Mouse (Mus musculus): ENCODE results near the gene Csnk1g2.
"Not testable (repeated sequence)": the region's sequence is repeated elsewhere in the genome, so short reads cannot be mapped to it uniquely, and the experiment has no call there.

Csnk1g2 gene

DNA sequence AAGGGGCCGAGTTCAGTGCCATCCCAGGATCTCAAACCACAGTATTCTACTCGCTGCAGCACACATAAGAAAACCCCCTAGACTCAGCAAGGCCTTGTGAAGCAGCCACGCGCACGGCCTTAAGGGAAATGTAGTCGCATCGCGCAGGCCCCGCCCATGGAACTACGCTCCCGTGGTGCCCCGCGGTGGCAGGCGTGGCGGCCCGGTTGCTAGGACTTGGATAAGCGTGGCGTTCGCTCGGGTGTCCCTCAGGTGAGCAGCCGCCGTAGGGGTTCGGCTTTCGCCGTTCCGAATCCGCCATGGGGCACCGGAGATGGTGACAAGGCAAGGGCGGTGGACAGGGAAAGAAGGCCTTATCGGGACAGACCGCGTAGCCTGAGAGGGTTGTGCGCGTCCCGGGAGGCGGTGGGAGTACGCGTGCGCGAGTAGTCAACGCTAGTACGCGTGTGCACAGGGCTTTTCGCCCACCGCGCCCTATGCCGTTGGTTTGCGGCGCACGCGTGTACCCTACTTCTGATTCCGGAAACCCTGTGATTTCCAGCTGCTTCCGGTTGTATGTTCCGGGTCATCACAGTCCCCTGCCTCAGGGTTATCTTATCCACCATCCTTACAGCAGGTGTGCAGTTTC, 19.8 kb upstream of the Csnk1g2 start, which contains the start of the genes Scamp4 and Adat3:
TSS of gene Scamp4 (plus strand) at position 175 of the 628 bp plus-strand sequence.
TSS of gene Adat3 (plus strand) at position 183 of the 628 bp plus-strand sequence.
- DNase-seq (ENCODE audit: extremely low read depth, low read depth) = peak; percentile 80

DNA sequence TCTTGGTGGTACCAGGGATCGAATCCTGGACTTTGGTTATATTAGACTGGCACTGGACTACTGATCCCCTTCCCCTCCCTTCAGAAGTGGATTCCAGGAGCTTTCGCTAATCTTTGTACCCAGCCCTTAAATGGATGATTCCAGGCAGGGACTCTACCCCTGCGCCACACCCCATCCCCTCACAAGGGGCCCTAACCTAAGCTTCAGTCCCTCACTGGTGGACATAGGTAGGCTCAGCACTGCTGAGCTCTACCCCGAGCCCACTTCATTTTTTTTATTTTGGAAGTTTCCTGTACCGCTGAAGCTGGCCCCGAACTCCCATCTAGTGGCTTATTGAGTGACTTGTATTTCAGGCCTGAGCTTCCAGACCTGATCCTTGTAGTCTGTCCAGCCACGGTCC, 19.3 kb upstream of the Csnk1g2 start:
- DNase-seq (ENCODE audit: extremely low read depth, low read depth) = no peak

DNA sequence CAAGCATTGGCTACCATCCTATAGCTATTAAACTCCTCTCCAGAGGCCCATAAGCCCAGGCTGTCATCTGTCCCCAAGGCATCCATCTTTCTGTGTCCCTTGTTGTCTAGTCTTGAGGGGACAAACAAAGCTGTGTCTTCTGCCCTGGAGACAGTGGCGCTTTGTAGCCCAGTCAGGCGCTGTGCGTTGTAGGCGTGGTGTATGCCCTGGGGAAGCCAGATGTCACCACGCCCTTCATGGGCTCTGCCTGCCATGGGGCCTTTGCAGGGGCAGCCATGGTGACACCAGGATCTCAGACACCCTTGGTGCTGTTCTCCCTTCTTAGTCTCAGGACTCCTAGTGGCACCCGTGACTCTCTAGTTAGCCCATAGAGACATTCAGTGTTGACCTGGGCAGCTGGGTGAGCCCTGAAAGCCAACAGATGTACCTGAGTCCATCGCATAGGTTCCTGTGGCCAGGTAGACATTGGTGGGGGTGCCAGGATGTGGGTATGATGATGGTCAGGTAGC, 18.6 kb upstream of the Csnk1g2 start:
- DNase-seq (ENCODE audit: extremely low read depth, low read depth) = no peak

DNA sequence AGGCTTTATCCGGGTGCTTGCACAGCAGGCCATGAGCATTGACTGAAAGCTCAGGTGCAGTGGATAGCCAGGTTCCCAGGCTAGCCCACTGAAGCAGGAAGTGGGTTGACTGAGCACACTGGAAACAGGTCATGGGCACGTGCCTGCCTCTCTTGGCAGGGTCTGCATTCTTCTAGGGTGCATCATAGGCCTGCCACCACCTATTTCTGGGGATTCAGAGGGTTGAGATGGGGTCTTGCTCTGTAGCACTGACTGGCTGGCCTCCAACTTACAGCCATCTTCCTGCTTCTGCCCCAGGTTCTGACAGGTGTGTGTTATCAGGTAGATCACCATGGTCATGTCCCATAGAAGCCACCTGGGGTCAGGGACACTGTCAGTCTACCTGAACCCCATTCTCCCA, 17.6 kb upstream of the Csnk1g2 start:
- DNase-seq (ENCODE audit: extremely low read depth, low read depth) = no peak

DNA sequence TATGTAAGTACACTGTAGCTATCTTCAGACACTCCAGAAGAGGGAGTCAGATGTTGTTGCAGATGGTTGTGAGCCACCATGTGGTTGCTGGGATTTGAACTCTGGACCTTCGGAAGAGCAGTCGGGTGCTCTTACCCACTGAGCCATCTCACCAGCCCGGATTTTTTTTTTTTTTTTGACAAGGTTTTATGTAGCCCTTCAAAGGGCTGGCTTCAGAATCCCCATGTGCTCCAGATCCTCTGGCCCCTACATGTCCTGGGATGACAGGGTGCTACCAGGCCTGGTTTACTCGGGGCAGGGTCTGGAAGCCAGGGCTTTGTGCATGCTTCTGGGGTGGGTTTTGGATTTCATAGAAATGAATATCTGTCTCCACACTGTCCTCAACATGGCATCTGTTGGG, 16.9 kb upstream of the Csnk1g2 start, which contains the start of gene Gm49322:
TSS of gene Gm49322 (plus strand) at position 301 of the 400 bp plus-strand sequence.
- not testable (repeated sequence) for DNase-seq (ENCODE audit: extremely low read depth, low read depth)

DNA sequence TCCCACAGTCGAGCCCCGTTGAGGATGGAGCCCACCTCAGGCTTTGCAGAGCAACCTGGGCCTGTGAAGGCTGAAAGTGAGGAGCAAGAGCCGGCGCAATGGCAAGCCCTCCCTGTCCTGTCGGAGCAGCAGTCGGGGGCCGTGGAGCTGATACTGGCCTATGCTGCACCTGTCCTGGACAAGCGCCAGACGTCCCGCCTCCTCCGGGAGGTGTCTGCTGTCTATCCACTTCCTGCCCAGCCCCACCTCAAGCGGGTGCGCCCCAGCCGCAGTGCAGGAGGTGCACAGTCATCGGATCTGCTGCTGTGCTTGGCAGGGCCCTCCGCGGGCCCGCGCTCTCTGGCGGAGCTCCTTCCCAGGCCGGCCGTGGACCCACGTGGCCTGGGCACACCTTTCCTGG, 16.3 kb upstream of the Csnk1g2 start:
- no peak for DNase-seq (ENCODE audit: extremely low read depth, low read depth)

DNA sequence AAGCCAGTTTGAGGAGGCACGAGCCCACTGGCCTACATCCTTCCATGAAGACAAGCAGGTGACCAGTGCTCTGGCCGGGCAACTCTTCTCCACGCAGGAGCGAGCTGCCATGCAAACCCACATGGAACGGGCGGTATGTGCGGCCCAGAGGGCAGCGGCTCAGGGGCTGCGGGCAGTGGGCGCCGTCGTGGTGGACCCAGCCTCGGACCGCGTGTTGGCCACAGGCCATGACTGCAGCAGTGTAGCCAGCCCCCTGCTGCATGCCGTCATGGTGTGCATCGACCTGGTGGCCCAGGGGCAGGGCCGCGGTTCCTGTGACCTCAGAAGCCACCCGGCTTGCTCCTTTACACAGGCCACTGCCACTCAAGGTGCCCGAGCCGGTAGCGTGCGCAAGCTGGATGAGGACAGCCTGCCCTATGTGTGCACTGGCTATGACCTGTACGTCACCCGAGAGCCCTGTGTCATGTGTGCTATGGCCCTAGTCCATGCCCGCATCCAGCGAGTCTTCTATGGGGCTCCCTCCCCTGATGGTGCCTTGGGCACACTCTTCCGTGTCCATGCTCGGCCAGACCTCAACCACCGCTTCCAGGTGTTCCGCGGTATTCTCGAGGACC, 15.8 kb upstream of the Csnk1g2 start:
- no peak for DNase-seq (ENCODE audit: extremely low read depth, low read depth)

DNA sequence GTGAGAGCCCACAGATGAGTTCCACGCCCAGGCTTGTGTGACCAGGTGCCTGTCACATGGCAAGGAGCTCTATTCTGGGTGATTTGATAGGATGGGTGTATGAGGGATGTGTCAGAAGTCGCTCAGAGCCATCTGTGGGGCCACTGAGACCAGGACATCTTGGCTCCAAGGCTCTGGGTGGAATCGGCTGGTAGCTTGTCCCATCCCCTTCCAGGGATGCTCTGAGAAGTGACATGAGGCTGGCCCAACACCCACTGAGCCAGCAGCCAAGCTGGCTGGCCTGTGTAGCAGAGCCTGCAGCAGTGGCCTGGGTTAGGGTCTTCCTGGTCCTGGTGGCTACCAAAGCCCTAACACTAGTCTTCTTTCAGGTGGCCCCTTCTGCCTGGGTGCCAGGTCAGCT, 14.2 kb upstream of the Csnk1g2 start:
- no peak for DNase-seq (ENCODE audit: extremely low read depth, low read depth)

DNA sequence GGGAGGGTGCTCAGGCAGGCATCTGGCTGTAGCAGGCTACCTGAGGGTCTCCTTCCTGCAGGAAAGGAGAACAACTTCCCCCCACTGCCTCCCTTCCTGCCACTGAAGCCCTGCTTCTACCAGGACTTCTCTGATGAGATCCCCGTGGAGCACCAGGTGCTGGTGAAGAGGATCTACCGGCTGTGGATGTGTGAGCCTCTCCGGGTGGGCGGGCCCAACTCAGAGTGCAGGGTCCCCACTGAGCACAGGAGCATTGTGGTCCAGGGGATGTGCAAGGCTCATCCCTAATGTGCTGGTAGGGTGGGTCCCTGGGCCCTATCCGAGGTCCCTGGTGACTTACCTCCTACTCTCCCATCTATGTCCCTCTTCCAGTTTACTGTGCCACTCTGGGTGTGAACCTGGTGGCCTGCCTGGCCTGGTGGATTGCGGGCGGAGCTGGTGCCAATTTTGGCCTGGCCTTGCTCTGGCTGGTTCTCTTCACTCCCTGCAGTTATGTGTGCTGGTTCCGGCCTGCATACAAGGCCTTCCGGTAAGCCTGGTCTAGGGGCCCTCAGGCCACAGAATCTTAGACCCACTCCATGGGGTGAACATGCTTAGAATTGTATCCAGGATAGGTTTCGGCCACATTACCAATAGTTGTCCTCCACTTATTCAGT, 13.2 kb upstream of the Csnk1g2 start:
- DNase-seq (ENCODE audit: extremely low read depth, low read depth) = no peak

DNA sequence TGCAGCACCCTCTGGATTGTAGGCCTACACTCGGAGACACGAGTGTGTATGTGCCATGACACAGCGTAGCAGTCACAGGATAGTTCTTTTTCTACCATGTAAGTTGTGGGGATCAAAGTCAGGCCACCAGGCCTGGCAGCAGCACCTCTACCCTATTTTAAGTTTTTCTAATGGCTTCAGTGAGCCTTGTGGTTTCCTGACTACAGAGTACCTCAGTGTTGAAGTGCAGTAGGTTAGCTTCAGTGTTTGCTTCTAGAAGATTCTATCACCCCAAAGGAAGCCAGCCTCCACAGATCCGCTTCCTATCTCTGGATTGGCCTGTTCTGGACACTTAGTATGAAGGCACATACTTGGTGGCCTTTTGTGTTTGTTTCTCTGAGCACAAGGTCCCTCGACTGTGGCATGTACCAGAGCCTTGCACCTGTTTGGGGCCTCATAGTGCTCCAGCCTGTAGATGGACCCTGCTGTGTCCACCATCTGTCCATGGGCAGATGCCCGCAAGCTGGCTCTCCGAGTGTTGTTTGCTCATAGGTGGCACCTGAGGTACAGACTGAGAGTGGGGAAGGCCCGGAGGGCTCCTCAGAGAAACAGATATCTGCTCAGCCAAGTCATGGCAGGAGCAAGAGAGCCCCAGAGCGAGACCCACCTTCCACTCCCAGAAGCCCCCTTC, 12.4 kb upstream of the Csnk1g2 start:
- DNase-seq (ENCODE audit: extremely low read depth, low read depth) = no peak

DNA sequence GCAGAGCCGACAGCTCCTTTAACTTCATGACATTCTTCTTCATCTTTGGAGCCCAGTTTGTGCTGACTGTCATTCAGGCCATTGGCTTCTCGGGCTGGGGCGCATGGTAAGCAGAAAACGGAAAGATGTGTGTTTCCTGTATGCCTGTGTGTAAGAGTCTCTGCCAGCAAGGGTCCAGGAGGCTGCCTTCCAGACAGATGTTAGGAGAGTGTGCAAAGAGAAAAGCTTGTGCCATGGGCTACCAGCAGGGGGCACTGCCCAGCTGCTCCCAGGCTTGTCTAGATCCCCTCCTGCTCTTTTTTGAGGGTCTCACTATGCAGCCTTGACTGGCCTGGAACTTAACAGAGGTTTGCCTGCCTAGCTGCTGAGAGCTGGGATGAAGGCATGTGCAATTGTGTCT, 11.6 kb upstream of the Csnk1g2 start:
- no peak for DNase-seq (ENCODE audit: extremely low read depth, low read depth)

DNA sequence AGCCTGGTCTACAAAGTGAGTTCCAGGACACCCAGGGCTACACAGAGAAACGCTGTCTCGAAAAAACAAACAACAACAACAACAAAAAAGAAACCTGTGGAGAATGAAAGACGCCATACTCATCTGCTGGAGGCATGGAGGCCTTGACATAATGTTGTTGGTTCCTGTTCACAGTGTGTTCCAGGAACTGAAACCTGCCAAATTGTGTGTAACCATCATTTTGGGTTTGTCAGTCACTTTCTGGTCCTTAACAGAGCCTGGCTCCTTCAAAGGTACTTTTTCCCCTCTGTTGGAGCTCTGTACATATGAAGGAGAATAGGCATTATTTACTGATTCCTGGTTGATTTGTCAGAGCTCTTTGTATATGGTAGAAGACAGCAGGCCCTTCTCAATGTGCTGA, 10.7 kb upstream of the Csnk1g2 start:
- no peak for DNase-seq (ENCODE audit: extremely low read depth, low read depth)

DNA sequence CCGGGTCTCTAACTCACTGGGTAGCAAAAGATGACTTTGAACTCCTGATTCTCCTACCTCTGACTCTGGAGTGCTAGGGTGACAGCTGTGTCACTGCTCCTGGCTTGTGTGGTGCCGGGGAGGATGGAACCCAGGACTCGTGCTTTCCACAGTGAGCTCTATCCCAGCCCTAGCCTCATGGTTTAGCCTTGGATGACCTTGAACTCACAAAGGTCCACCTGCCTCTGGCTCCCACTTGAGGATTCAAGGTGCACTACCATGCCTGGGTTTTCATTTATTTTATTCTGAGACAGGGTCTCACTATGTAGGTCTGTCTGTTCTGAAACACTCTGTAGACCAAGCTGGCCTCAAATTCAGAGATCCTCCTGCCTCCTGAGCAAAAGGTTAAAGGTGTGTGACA, 8.8 kb upstream of the Csnk1g2 start:
- no peak for DNase-seq (ENCODE audit: extremely low read depth, low read depth)

DNA sequence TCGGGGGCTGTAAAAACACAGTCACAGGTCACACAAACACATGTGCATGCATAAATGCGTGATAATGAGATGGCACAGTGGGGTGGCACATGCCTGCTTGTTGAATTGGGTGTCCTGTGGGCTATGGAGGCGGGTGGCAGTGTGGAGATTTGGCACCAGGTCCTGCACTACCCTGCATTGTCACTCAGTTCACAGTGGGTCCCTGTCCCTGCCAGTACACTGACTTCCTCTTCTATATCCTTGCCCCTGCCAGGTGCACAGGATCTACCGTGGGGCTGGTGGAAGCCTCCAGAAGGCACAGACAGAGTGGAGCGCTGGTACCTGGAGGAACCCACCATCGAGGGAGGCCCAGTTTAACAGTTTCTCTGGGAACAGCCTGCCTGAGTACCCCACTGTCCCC, 8.3 kb upstream of the Csnk1g2 start:
- no peak for DNase-seq (ENCODE audit: extremely low read depth, low read depth)

DNA sequence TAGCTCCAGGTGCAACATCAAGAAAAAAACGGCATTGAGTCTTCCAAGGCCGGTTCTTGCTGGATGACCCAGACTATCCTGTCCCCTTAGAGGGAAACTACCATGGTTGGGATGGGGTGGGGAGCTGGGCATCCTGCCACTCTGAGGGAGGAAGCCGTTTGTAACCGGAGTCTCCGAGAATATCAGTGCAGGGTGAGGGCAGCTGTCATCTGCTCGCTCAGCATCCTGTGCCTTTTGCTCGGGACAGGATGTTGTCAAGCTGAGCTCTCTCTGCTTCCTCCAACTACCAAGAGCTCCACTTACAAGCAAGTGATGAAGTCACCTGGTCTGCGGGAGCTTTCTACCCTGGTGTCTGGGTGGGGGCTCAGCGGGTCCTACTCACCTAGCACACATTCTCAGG, 4.5 kb upstream of the Csnk1g2 start:
- no peak for DNase-seq (ENCODE audit: extremely low read depth, low read depth)

DNA sequence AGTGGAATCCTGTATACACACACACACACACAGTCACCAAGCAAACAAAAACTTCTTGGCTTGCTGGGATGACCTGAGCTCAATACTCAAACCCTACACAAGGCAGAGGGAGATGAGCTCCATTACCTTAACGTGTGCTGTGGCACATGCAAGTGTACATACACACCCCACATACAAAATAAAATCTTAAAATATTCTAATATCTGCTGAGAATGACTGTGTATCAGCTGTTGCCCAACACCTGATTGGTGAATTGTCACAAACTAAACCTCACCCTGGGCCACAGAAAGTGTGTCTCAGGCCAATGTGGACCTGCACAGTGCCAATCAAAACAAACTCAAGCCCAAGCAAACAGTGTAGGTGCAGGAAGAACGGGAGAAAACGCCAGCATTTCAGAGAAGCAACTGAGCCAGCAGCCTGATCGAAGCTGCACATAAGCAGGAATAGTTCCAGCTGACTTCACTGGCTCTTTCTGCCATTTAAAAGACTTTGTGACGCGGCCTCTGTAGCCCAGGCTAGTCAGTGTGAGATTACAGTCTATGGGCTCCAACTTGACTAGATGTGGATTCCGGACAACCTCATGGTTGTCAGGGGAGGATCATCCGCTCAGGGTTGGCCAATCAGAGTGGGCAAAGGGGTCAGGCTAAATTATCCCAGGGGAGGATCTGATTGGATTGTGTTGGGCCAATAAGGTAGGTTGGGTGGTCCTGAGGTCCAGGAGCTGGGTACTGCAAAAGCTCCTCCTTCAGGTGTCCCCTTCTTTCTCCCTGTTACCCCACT, 3.0 kb upstream of the Csnk1g2 start:
- no peak for DNase-seq (ENCODE audit: extremely low read depth, low read depth)

DNA sequence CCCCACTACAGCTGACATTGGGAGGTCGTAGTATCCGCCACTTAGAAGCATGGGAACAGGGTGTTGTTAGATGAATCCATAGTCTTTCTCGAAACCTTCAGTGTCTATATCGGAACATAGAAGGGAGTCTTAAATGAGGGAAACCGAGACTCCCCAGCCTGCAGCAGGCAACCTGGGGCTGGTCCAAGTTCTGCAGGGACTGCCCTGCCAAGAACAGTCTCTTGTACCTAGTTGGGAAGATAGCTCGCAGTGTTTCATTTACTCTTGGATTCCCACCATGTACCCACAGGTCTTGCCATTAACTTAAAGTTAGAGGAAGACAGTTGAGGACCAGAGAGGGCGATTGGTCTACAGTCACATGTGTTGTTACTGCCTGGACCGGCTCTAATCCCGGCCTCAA, 2.3 kb upstream of the Csnk1g2 start:
- DNase-seq (ENCODE audit: extremely low read depth, low read depth) = no peak

DNA sequence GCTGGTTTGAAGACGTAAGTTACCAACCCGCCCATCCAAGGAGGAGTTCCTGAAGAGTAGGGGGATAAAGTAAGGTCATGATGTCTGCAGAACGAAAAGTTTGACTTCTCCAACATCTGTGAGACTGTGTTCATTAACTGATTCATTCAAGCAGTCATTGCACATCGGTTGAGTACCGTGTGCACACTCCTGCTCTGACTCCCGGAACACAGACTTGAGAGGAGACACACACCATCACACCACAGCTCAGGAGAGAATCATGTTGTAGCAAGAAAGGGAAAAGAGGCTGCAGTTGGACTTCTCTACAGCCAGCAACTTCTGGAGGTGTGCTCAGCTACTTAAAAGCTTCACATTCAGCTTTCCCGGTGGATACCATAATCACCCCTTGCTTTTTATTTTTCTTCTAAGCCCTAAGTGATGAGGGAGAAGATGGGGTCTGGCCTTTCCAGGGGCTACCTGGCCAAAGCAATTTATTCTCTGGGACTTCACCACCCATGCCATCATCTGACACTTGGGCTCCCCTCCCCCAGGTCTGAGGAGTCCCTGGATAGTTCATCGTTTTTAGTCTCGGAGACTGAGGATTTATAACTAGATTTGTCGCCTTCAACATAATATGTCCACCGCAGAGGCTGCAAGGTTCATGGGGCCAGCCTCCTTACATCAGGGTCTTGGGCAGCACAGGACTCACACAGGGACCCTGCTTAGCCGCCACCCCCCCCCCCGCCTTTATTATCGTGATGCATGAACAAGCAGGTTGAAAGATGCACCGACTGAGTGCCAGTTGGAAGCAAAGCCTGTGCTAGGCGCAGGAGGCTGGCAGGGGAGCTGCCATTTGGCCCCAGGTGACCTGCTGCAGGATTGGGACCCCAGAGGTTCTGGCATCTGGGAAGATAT, 1.6 kb upstream of the Csnk1g2 start:
- no peak for DNase-seq (ENCODE audit: extremely low read depth, low read depth)

DNA sequence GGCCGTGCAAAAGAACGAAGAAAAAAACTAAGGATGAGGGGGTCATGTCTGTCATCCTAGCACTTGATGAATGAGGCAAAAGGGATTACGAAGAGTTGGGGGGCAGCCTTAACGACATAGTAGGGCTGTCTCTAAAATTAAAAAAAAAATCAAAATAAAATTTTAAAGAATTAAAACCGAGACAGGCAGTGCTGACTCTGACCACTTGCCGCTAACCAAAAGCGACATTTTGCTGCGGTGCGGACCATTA, 1.0 kb upstream of the Csnk1g2 start:
- DNase-seq (ENCODE audit: extremely low read depth, low read depth) = no peak

DNA sequence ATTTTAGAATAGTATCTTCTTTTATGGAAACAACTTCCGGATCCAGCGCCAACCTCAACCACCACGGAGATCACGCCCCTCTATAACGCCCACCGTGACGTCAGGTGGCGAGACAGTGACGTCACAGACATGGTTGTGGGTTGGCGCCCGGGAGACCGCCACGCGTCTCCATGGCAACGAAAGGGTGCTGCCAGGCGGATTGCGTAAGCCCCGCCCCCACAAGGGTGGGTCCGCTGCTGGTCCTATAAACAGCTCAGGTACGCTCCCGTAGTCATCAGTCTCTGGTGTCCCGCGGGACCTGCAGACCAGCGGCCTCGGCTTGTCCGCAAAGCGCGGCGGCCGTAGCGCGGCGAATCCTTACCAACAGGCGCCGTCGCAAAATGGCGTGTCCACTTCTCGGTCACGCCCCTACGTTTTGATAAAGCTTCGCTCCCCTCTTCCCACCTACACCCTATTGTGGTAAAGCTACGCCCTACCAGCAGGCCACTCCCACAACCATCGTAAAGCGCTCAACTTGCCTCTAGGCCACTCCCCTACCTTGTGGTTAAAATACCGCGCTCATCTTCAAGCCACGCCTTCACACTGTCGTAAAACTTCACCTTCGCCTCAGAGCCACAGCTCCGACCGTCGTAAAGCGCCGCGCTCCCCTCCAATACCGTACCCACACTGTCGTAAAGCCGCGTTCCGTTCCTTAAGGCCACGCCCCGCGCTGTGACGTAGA, 538 bp upstream of the Csnk1g2 start:
- DNase-seq (ENCODE audit: extremely low read depth, low read depth) = peak; percentile 100
